Mouse (Mus musculus) MEL (cell line): ENCODE measurements around the gene Mfsd4a.
A peak's percentile ranks its signal among the peaks of the same experiment; 100 is the strongest.

Experiments used
- CHD2 ChIP-seq: IDR thresholded peaks from 2 replicates; pipeline ENCODE4 v1.6.1; 2011; ENCODE audit warnings: low read length, improper control_type of control experiment
- CTCF ChIP-seq, 3 experiments: IDR thresholded peaks in 2 of 3; conservative IDR thresholded peaks in 1 of 3; 2 replicates each; pipeline ENCODE4 v1.5.1; 2011 to 2012; ENCODE audit warnings: low read length in 3 of 3, low read depth in 2 of 3, mild to moderate bottlenecking in 2 of 3, improper control_type of control experiment in 1 of 3, inconsistent platforms in 1 of 3, mixed read lengths in 1 of 3, moderate library complexity in 1 of 3; ENCODE audit not compliant: control insufficient read depth in 1 of 3, insufficient read depth in 1 of 3, poor library complexity in 1 of 3, severe bottlenecking in 1 of 3
- E2F4 ChIP-seq: IDR thresholded peaks from 2 replicates; pipeline ENCODE4 v1.6.1; 2011; ENCODE audit warnings: low read depth, low read length, improper control_type of control experiment, borderline replicate concordance
- EP300 ChIP-seq, 2 experiments: IDR thresholded peaks; 2 replicates each; pipeline ENCODE4 v1.6.1; 2011; ENCODE audit warnings: improper control_type of control experiment in 2 of 2, low read length in 2 of 2, low read depth in 1 of 2, mild to moderate bottlenecking in 1 of 2
- HCFC1 ChIP-seq: IDR thresholded peaks from 2 replicates; pipeline ENCODE4 v1.6.1; 2012; ENCODE audit warnings: low read depth, mild to moderate bottlenecking, inconsistent platforms, low read length, improper control_type of control experiment, moderate library complexity
- KAT2A ChIP-seq: conservative IDR thresholded peaks from 2 replicates; pipeline ENCODE4 v1.6.1; 2012; ENCODE audit warnings: low read depth, low read length, improper control_type of control experiment, inconsistent platforms
- MAFK ChIP-seq: IDR thresholded peaks from 2 replicates; pipeline ENCODE4 v1.6.1; 2011; ENCODE audit warnings: low read depth, mild to moderate bottlenecking, low read length, improper control_type of control experiment, borderline replicate concordance
- POLR2A ChIP-seq, 2 experiments: IDR thresholded peaks; 2 replicates each; pipeline ENCODE4 v1.6.1; 2011 to 2012; ENCODE audit warnings: low read length in 2 of 2, mild to moderate bottlenecking in 2 of 2, control low read depth in 1 of 2, improper control_type of control experiment in 1 of 2, low read depth in 1 of 2, moderate library complexity in 1 of 2; ENCODE audit not compliant: control insufficient read depth in 1 of 2, insufficient read depth in 1 of 2, poor library complexity in 1 of 2
- RCOR1 ChIP-seq: IDR thresholded peaks from 2 replicates; pipeline ENCODE4 v1.6.1; 2012; ENCODE audit warnings: low read depth, mild to moderate bottlenecking, inconsistent platforms, low read length, improper control_type of control experiment
- SIN3A ChIP-seq: IDR thresholded peaks from 2 replicates; pipeline ENCODE4 v1.6.1; 2012; ENCODE audit warnings: low read length, improper control_type of control experiment, inconsistent platforms
- TCF12 ChIP-seq: IDR thresholded peaks from 2 replicates; pipeline ENCODE4 v1.6.1; 2014; ENCODE audit warnings: low read depth, mild to moderate bottlenecking, inconsistent platforms, low read length, improper control_type of control experiment, moderate library complexity
- UBTF ChIP-seq: IDR thresholded peaks from 2 replicates; pipeline ENCODE4 v1.6.1; 2012; ENCODE audit warnings: low read depth, mild to moderate bottlenecking, inconsistent platforms, low read length, improper control_type of control experiment, moderate library complexity, borderline replicate concordance; ENCODE audit not compliant: insufficient read depth
- ZKSCAN1 ChIP-seq: IDR thresholded peaks from 2 replicates; pipeline ENCODE4 v1.6.1; 2012; ENCODE audit warnings: low read depth, mild to moderate bottlenecking, inconsistent platforms, low read length, improper control_type of control experiment, moderate library complexity
- ZNF384 ChIP-seq: IDR thresholded peaks from 2 replicates; pipeline ENCODE4 v1.6.1; 2012; ENCODE audit warnings: low read depth, mild to moderate bottlenecking, inconsistent platforms, low read length, improper control_type of control experiment

- no peak; the same call in 1 of the 2 replicates for TF ChIP-seq SIN3A
- TF ChIP-seq CTCF (IDR thresholded peaks at IDR 0.05 in 2 of 3, conservative IDR thresholded peaks at IDR 0.05 in 1 of 3; ENCODE audit: control insufficient read depth in 1 of 3, insufficient read depth in 1 of 3, low read depth in 2 of 3, low read length in 3 of 3, poor library complexity in 1 of 3, severe bottlenecking in 1 of 3) = peak; percentile 2 to 60 (median 37); a peak in 4 of 6 replicates
- no peak for TF ChIP-seq POLR2A (IDR thresholded peaks at IDR 0.05; ENCODE audit: control insufficient read depth in 1 of 2, insufficient read depth in 1 of 2, low read depth in 1 of 2, low read length in 2 of 2, poor library complexity in 1 of 2)
- no peak for TF ChIP-seq KAT2A
- no peak for TF ChIP-seq TCF12
- TF ChIP-seq EP300 (IDR thresholded peaks at IDR 0.05; ENCODE audit: low read depth in 1 of 2, low read length in 2 of 2) = no peak
- no peak for TF ChIP-seq E2F4
- TF ChIP-seq UBTF = no peak
- TF ChIP-seq MAFK = no peak
- no peak for TF ChIP-seq HCFC1
- no peak for TF ChIP-seq CHD2
- no peak for TF ChIP-seq ZKSCAN1
- TF ChIP-seq RCOR1 = no peak
- peak; percentile 96 for TF ChIP-seq ZNF384
Measured at GRCm38 (mm10) chr1:132109368-132109767, 41.5 kb upstream of the Mfsd4a start.
